Mouse (Mus musculus) midbrain, embryonic 16.5 days (tissue): ENCODE measurements around the gene Spns2. TPM values are rescaled to one million over a fixed set of nuclear protein-coding genes. Genes with fewer than 3 reads are reported as not detected.

ENCODE experiments used
- ATAC-seq: fragments of 200-750 bp; cut with Nextera tagmentation; 2 replicates; pipeline ENCODE4 v1.8.0; 2017; ENCODE audit warnings: moderate TSS enrichment
- H3K27ac ChIP-seq: fragments of 300-500 bp; sonication (generic); 2 replicates; pipeline ENCODE4 v1.5.1; 2014; ENCODE audit warnings: mild to moderate bottlenecking, low read length, mixed read lengths
- H3K27me3 ChIP-seq: fragments of 300-500 bp; sonication (generic); 2 replicates; pipeline ENCODE4 v1.6.1; 2014; ENCODE audit warnings: low read depth, low read length, mixed read lengths; ENCODE audit not compliant: control insufficient read depth, insufficient read depth
- H3K36me3 ChIP-seq: fragments of 300-500 bp; sonication (generic); 2 replicates; pipeline ENCODE4 v1.6.1; 2014; ENCODE audit warnings: mild to moderate bottlenecking, low read length, moderate library complexity, mixed read lengths; ENCODE audit not compliant: control insufficient read depth, insufficient read depth
- H3K4me1 ChIP-seq: fragments of 300-500 bp; sonication (generic); 2 replicates; pipeline ENCODE4 v1.6.1; 2014; ENCODE audit warnings: mild to moderate bottlenecking, low read length, mixed read lengths; ENCODE audit not compliant: control insufficient read depth, insufficient read depth
- H3K4me2 ChIP-seq: fragments of 300-500 bp; sonication (generic); 2 replicates; pipeline ENCODE4 v1.6.1; 2014; ENCODE audit warnings: mild to moderate bottlenecking, low read length, mixed read lengths
- H3K4me3 ChIP-seq: fragments of 300-500 bp; sonication (generic); 2 replicates; pipeline ENCODE4 v1.5.1; 2014; ENCODE audit warnings: low read depth, mild to moderate bottlenecking, low read length, moderate library complexity, mixed read lengths
- H3K9ac ChIP-seq: fragments of 300-500 bp; sonication (generic); 2 replicates; pipeline ENCODE4 v1.6.1; 2014; ENCODE audit warnings: low read depth, low read length, mixed read lengths
- H3K9me3 ChIP-seq: fragments of 300-500 bp; sonication (generic); replicated peaks from 2 replicates; pipeline ENCODE4 v1.6.1; 2014; ENCODE audit warnings: mild to moderate bottlenecking, low read length, mixed read lengths; ENCODE audit not compliant: control insufficient read depth, poor library complexity, severe bottlenecking
- WGBS: fragments of 180-500 bp; shearing (Covaris S2); extraction: QIAGEN DNeasy Blood & Tissue Kit; methylation state at CpG from one replicate; pipeline ENCODE4 v1.1.7; 2014; 5-methylcytosine and 5-hydroxymethylcytosine counted together
- polyA plus RNA-seq: library from polyadenylated mRNA; unstranded; fragments of >200 nt; fragmentation: Nextera tagmentation; extraction: Ambion mirVana; gene quantifications from 2 replicates; pipeline ENCODE4 v1.2.1, GENCODE M21; 2015

Gene Spns2
- polyA plus RNA-seq, 1 experiment from 2014 or later, result 6.8 TPM

GRCm38 (mm10) chr11:72523711-72524110 is 34.0 kb upstream of the Spns2 start:
- Histone ChIP-seq H3K9me3 (no peaks in the 10 kb centered on the region), H3K4me1 (no peaks in the 10 kb centered on the region), H3K36me3 (no peaks in the 10 kb centered on the region), H3K27ac (no peak overlapping the region), H3K4me3 (no peak overlapping the region), H3K27me3 (no peaks in the 10 kb centered on the region), H3K4me2 (no peak overlapping the region), H3K9ac (no peak overlapping the region)
- 54% methylated on average over 4 of the region's 4 CpGs for WGBS
- ATAC-seq, result no peak

GRCm38 (mm10) chr11:72522616-72523041 is 32.9 kb upstream of the Spns2 start:
- H3K27ac ChIP-seq, result no peak overlapping the region
- no peaks in the 10 kb centered on the region for H3K9me3 ChIP-seq
- WGBS, result 75% methylated on average over 5 of the region's 5 CpGs
- no peak for ATAC-seq
- no peak overlapping the region for H3K4me3 ChIP-seq
- no peaks in the 10 kb centered on the region for H3K27me3 ChIP-seq
- H3K9ac ChIP-seq, result no peak overlapping the region
- no peak overlapping the region for H3K4me2 ChIP-seq
- no peaks in the 10 kb centered on the region for H3K4me1 ChIP-seq
- no peaks in the 10 kb centered on the region for H3K36me3 ChIP-seq

- H3K4me3 ChIP-seq, result no peak overlapping the region
- no peak overlapping the region for H3K4me2 ChIP-seq
- H3K9me3 ChIP-seq, result no peaks in the 10 kb centered on the region
- 82% methylated on average over 5 of the region's 5 CpGs for WGBS
- no peak for ATAC-seq
- no peak overlapping the region for H3K9ac ChIP-seq
- H3K36me3 ChIP-seq, result no peaks in the 10 kb centered on the region
- H3K27me3 ChIP-seq, result no peaks in the 10 kb centered on the region
- H3K27ac ChIP-seq, result no peak overlapping the region
- no peaks in the 10 kb centered on the region for H3K4me1 ChIP-seq
These were observed 32.2 kb upstream of the Spns2 start for GRCm38 (mm10) chr11:72521598-72522541.

GRCm38 (mm10) chr11:72519895-72520294 is 30.2 kb upstream of the Spns2 start:
- H3K9ac ChIP-seq, result no peak overlapping the region
- no peak overlapping the region for H3K27ac ChIP-seq
- H3K27me3 ChIP-seq, result no peaks in the 10 kb centered on the region
- H3K9me3 ChIP-seq, result no peaks in the 10 kb centered on the region
- H3K4me1 ChIP-seq, result no peaks in the 10 kb centered on the region
- H3K36me3 ChIP-seq, result no peaks in the 10 kb centered on the region
- WGBS, result 70% methylated on average over 3 of the region's 3 CpGs
- ATAC-seq, result no peak
- no peak overlapping the region for H3K4me3 ChIP-seq
- no peak overlapping the region for H3K4me2 ChIP-seq

- Histone ChIP-seq H3K27me3 (no peaks in the 10 kb centered on the region), H3K36me3 (no peaks in the 10 kb centered on the region), H3K4me3 (no peak overlapping the region), H3K27ac (no peak overlapping the region), H3K9ac (no peak overlapping the region), H3K4me2 (no peak overlapping the region), H3K4me1 (no peaks in the 10 kb centered on the region), H3K9me3 (no peaks in the 10 kb centered on the region)
- ATAC-seq, result no peak
- 82% methylated on average over 4 of the region's 4 CpGs for WGBS
These were observed 29.5 kb upstream of the Spns2 start for GRCm38 (mm10) chr11:72519189-72519588.

- Histone ChIP-seq H3K27me3 (no peaks in the 10 kb centered on the region), H3K9ac (no peak overlapping the region), H3K4me2 (no peak overlapping the region), H3K36me3 (no peaks in the 10 kb centered on the region), H3K4me3 (no peak overlapping the region), H3K9me3 (no peaks in the 10 kb centered on the region), H3K27ac (no peak overlapping the region), H3K4me1 (no peaks in the 10 kb centered on the region)
- ATAC-seq, result no peak
- 74% methylated on average over 2 of the region's 2 CpGs for WGBS
These were observed 28.7 kb upstream of the Spns2 start for GRCm38 (mm10) chr11:72518449-72518848.

- Histone ChIP-seq H3K36me3 (no peaks in the 10 kb centered on the region), H3K27ac (no peak overlapping the region), H3K4me3 (no peak overlapping the region), H3K4me1 (no peaks in the 10 kb centered on the region), H3K9ac (no peak overlapping the region), H3K4me2 (no peak overlapping the region), H3K27me3 (no peaks in the 10 kb centered on the region), H3K9me3 (no peaks in the 10 kb centered on the region)
- ATAC-seq, result no peak
- WGBS, result 57% methylated on average over 3 of the region's 3 CpGs
These were observed 25.3 kb upstream of the Spns2 start for GRCm38 (mm10) chr11:72514967-72515366.

- ATAC-seq, result no peak
- Histone ChIP-seq H3K27ac (no peak overlapping the region), H3K4me3 (no peak overlapping the region), H3K36me3 (no peaks in the 10 kb centered on the region), H3K9me3 (no peaks in the 10 kb centered on the region), H3K9ac (no peak overlapping the region), H3K4me1 (no peaks in the 10 kb centered on the region), H3K4me2 (no peak overlapping the region), H3K27me3 (no peaks in the 10 kb centered on the region)
- 92% methylated on average over 5 of the region's 5 CpGs for WGBS
These were observed 18.9 kb upstream of the Spns2 start for GRCm38 (mm10) chr11:72508651-72509050.

GRCm38 (mm10) chr11:72507651-72508050 is 17.9 kb upstream of the Spns2 start:
- Histone ChIP-seq H3K4me1 (no peaks in the 10 kb centered on the region; the same call in 1 of the 2 replicates), H3K4me2 (no peak overlapping the region), H3K27me3 (no peaks in the 10 kb centered on the region), H3K4me3 (no peak overlapping the region), H3K27ac (no peak overlapping the region), H3K9me3 (no peaks in the 10 kb centered on the region), H3K36me3 (no peaks in the 10 kb centered on the region), H3K9ac (no peak overlapping the region)
- ATAC-seq, result no peak
